In genomic region chr1:194977946-194978720, GRCm38 (mm10) we compare ENCODE assay signal across 9 mouse cellular contexts. TPM values are rescaled to one million over a fixed set of nuclear protein-coding genes. Genes with fewer than 3 reads are reported as not detected.
DNase-seq lines count a peak whose midpoint lies in the region; ATAC-seq and TF ChIP-seq lines count a peak whose summit lies in the region.
"Had no signal": no experiment of that assay in that cellular context is flagged by ENCODE, and none has a peak within 500 bp of the region (broad histone marks: within the 10 kb centered on the region; RNA-seq: fewer than 3 reads in every experiment).

No protein-coding gene starts in this region.

- no peak for TF ChIP-seq POLR2A in thymus, adult 2 months (IDR thresholded peaks at IDR 0.05; ENCODE audit: control insufficient read depth, extremely low read depth, insufficient read depth, low read length, poor library complexity)

- H3K9me3 ChIP-seq in megakaryocyte, embryonic 14.5 days, result no peaks in the 10 kb centered on the region
- no peaks in the 10 kb centered on the region for H3K9me3 ChIP-seq in hindbrain, postnatal 0 days (ENCODE audit: low read length)
- no peaks in the 10 kb centered on the region for H3K9me3 ChIP-seq in lung, postnatal 0 days (ENCODE audit: low read length)
- H3K9me3 ChIP-seq: stomach, embryonic 15.5 days had no signal

- TF ChIP-seq EP300 in lung, postnatal 0 days (IDR thresholded peaks at IDR 0.05), result peak; percentile 36

- no peak for TF ChIP-seq CTCF in hindbrain, postnatal 0 days (IDR thresholded peaks at IDR 0.05; ENCODE audit: low read depth)
- no peak for TF ChIP-seq CTCF in lung, postnatal 0 days (IDR thresholded peaks at IDR 0.05)
- no peak for TF ChIP-seq CTCF in thymus, adult 2 months (IDR thresholded peaks at IDR 0.05; ENCODE audit: borderline replicate concordance, control insufficient read depth, extremely low read depth, insufficient read depth, low read length, poor library complexity)

- no peak overlapping the region; the same call in 1 of the 2 replicates for H3K9ac ChIP-seq in hindbrain, postnatal 0 days (replicated peaks; ENCODE audit: low read length)
- no peak overlapping the region for H3K9ac ChIP-seq in lung, postnatal 0 days (replicated peaks; ENCODE audit: low read depth)
- H3K9ac ChIP-seq: stomach, embryonic 15.5 days had no signal

- peak overlapping the region; percentile 92 for H3K4me2 ChIP-seq in hindbrain, postnatal 0 days (ENCODE audit: low read depth, low read length)
- H3K4me2 ChIP-seq in lung, postnatal 0 days (replicated peaks; ENCODE audit: low read depth, low read length), result peak overlapping the region; percentile 91; the same call in 1 of the 2 replicates

- WGBS in hindbrain, postnatal 0 days, result 16% methylated on average over 5 of the region's 5 CpGs
- 30% methylated on average over 4 of the region's 5 CpGs for WGBS in lung, postnatal 0 days
- 65% methylated on average over 5 of the region's 5 CpGs for WGBS in thymus, adult 2 months

- peaks cover 55% of the 10 kb centered on the region for H3K4me1 ChIP-seq in megakaryocyte, embryonic 14.5 days
- H3K4me1 ChIP-seq in brown adipose tissue, adult 24 weeks (ENCODE audit: control insufficient read depth, insufficient read depth, insufficient read length, low read length), result peaks cover 17% of the 10 kb centered on the region
- peaks cover 17% of the 10 kb centered on the region for H3K4me1 ChIP-seq in hindbrain, postnatal 0 days (ENCODE audit: insufficient read depth, low read length)
- no peaks in the 10 kb centered on the region; the same call in 1 of the 2 replicates for H3K4me1 ChIP-seq in lung, postnatal 0 days (ENCODE audit: insufficient read depth, low read depth, low read length)
- no peaks in the 10 kb centered on the region; the same call in 1 of the 2 replicates for H3K4me1 ChIP-seq in thymus, adult 2 months (replicated peaks; ENCODE audit: control insufficient read depth, insufficient read depth, low read length)

- no peak for ATAC-seq in megakaryocyte, adult 5-6 weeks (ENCODE audit: poor library complexity, severe bottlenecking)
- peak; percentile 65 for ATAC-seq in hindbrain, postnatal 0 days
- peak; percentile 43 for ATAC-seq in lung, postnatal 0 days

- peak overlapping the region; percentile 99 for H3K4me3 ChIP-seq in megakaryocyte, embryonic 14.5 days (replicated peaks)
- peak overlapping the region; percentile 80; the same call in 1 of the 2 replicates for H3K4me3 ChIP-seq in brown adipose tissue, adult 24 weeks (ENCODE audit: insufficient read depth, low read depth, low read length)
- peak overlapping the region; percentile 73 for H3K4me3 ChIP-seq in hindbrain, postnatal 0 days (ENCODE audit: low read length)
- H3K4me3 ChIP-seq in lung, postnatal 0 days (ENCODE audit: low read depth, low read length), result no peak overlapping the region
- H3K4me3 ChIP-seq in thymus, adult 2 months (ENCODE audit: control insufficient read depth, insufficient read depth, low read length), result no peak overlapping the region
- H3K4me3 ChIP-seq: stomach, embryonic 15.5 days had no signal

- peaks cover 15% of the 10 kb centered on the region for H3K27me3 ChIP-seq in megakaryocyte, embryonic 14.5 days (replicated peaks)
- H3K27me3 ChIP-seq in hindbrain, postnatal 0 days (ENCODE audit: insufficient read depth, low read length), result no peaks in the 10 kb centered on the region
- H3K27me3 ChIP-seq in lung, postnatal 0 days (replicated peaks; ENCODE audit: insufficient read depth, low read length), result no peaks in the 10 kb centered on the region
- no peaks in the 10 kb centered on the region for H3K27me3 ChIP-seq in thymus, adult 2 months (ENCODE audit: control insufficient read depth, insufficient read depth, low read length)
- H3K27me3 ChIP-seq: stomach, embryonic 15.5 days had no signal

- H3K36me3 ChIP-seq in megakaryocyte, embryonic 14.5 days (replicated peaks; ENCODE audit: low read length), result no peaks in the 10 kb centered on the region
- H3K36me3 ChIP-seq in hindbrain, postnatal 0 days (ENCODE audit: insufficient read depth, low read length), result no peaks in the 10 kb centered on the region
- H3K36me3 ChIP-seq in lung, postnatal 0 days (ENCODE audit: insufficient read depth, low read length), result no peaks in the 10 kb centered on the region
- H3K36me3 ChIP-seq in thymus, adult 2 months (ENCODE audit: control insufficient read depth, insufficient read depth, low read length), result no peaks in the 10 kb centered on the region
- H3K36me3 ChIP-seq: stomach, embryonic 15.5 days had no signal

- H3K27ac ChIP-seq in brown adipose tissue, adult 24 weeks (replicated peaks; ENCODE audit: low read depth, low read length), result peak overlapping the region; percentile 81
- H3K27ac ChIP-seq in hindbrain, postnatal 0 days, result peak overlapping the region; percentile 85; the same call in 1 of the 2 replicates
- H3K27ac ChIP-seq in lung, postnatal 0 days (ENCODE audit: low read length), result no peak overlapping the region
- H3K27ac ChIP-seq in thymus, adult 2 months (ENCODE audit: control insufficient read depth, insufficient read depth, low read length), result no peak overlapping the region
- H3K27ac ChIP-seq: stomach, embryonic 15.5 days had no signal

- peak; percentile 70 for DNase-seq in hindbrain, postnatal 0 days (ENCODE audit: low spot score)
- peak; percentile 65 for DNase-seq in lung, postnatal 0 days (ENCODE audit: low spot score)
- DNase-seq in natural killer cell, adult 2 months (ENCODE audit: low spot score in 2 of 2), result no peak
- DNase-seq in thymus, adult 2 months, result no peak
- no peak for DNase-seq in gastrocnemius, adult 8-10 months (ENCODE audit: low spot score in 2 of 2)

RNA-seq across cellular contexts. Expression of gene Cd34, which starts 39.5 kb away (rescaled TPM):
- 5.9 and 22.5 TPM in 2 replicates for polyA plus RNA-seq in megakaryocyte, embryonic 14.5 days (2012; ENCODE audit: insufficient read depth, low replicate concordance)
- total RNA-seq in megakaryocyte, adult 5-6 weeks (2015), result 11.7 and 15.8 TPM in 2 replicates
- total RNA-seq in megakaryocyte, adult 5-6 weeks (2017), result 21.0 and 21.2 TPM in 2 replicates
- polyA plus RNA-seq in brown adipose tissue, adult 24 weeks (2012; ENCODE audit: insufficient read depth, insufficient read length, missing spikeins), result 28.4 and 46.9 TPM in 2 replicates
- 21.6 and 33.1 TPM in 2 replicates for total RNA-seq in hindbrain, postnatal 0 days (2014; rRNA removed)
- 23.5 and 24.3 TPM in 2 replicates for polyA plus RNA-seq in hindbrain, postnatal 0 days (2015; fragmentation: Nextera tagmentation; extraction: Ambion mirVana)
- polyA plus RNA-seq in lung, postnatal 0 days (2015; fragmentation: Nextera tagmentation; extraction: Ambion mirVana), result 189 and 199 TPM in 2 replicates
- polyA plus RNA-seq in thymus, adult 2 months (2012; rRNA removed), result 14.2 and 20.1 TPM in 2 replicates
- 10 to 100 TPM; 25.2 to 34.4 (median 30.6) TPM for total RNA-seq in gastrocnemius, adult 8-10 months (2022)

Comparison
In these comparisons a context has a peak if more than half of its experiments do, and no peak if none do; other contexts are left out.
1. H3K4me3 ChIP-seq: peak in megakaryocyte, embryonic 14.5 days (single experiment), brown adipose tissue, adult 24 weeks (single experiment) and hindbrain, postnatal 0 days (single experiment); none in lung, postnatal 0 days (single experiment) and thymus, adult 2 months (single experiment).
2. H3K27ac ChIP-seq: peak in brown adipose tissue, adult 24 weeks (single experiment) and hindbrain, postnatal 0 days (single experiment); none in lung, postnatal 0 days (single experiment) and thymus, adult 2 months (single experiment).
3. DNase-seq: peak in hindbrain, postnatal 0 days (single experiment) and lung, postnatal 0 days (single experiment); none in natural killer cell, adult 2 months (0 of 2), thymus, adult 2 months (single experiment) and gastrocnemius, adult 8-10 months (0 of 2).